Mouse (Mus musculus) thymus, adult 2 months (tissue): ENCODE results near the gene 1700018B08Rik. TPM values are rescaled to one million over a fixed set of nuclear protein-coding genes. Genes with fewer than 3 reads are reported as not detected.
A peak's percentile ranks its signal among the peaks of the same experiment; 100 is the strongest.

ENCODE experiments used
- DNase-seq: peaks from one replicate; pipeline ENCODE4 v3.0.0; 2021
- H3K27ac ChIP-seq: fragments of 200-500 bp; 2 replicates; pipeline ENCODE4 v1.5.1; 2012; ENCODE audit warnings: low read length, control low read depth; ENCODE audit not compliant: control insufficient read depth, insufficient read depth
- H3K27me3 ChIP-seq: fragments of 200-500 bp; 2 replicates; pipeline ENCODE4 v1.6.1; 2012; ENCODE audit warnings: mild to moderate bottlenecking, low read length, moderate library complexity, mixed read lengths; ENCODE audit not compliant: control insufficient read depth, insufficient read depth
- H3K36me3 ChIP-seq: fragments of 200-500 bp; 2 replicates; pipeline ENCODE4 v1.6.1; 2012; ENCODE audit warnings: mild to moderate bottlenecking, low read length, moderate library complexity; ENCODE audit not compliant: control insufficient read depth, insufficient read depth
- H3K4me1 ChIP-seq: fragments of 200-500 bp; replicated peaks from 2 replicates; pipeline ENCODE4 v1.6.1; 2012; ENCODE audit warnings: low read length; ENCODE audit not compliant: control insufficient read depth, insufficient read depth
- H3K4me3 ChIP-seq: fragments of 200-500 bp; 2 replicates; pipeline ENCODE4 v1.5.1; 2012; ENCODE audit warnings: mild to moderate bottlenecking, low read length, control low read depth, moderate library complexity; ENCODE audit not compliant: control insufficient read depth, insufficient read depth
- CTCF ChIP-seq: fragments of 200-500 bp; IDR thresholded peaks from 2 replicates; pipeline ENCODE4 v1.5.1; 2012; ENCODE audit warnings: mild to moderate bottlenecking, control low read depth, low read length, moderate library complexity, borderline replicate concordance; ENCODE audit not compliant: control insufficient read depth, poor library complexity, insufficient read depth; ENCODE audit errors: extremely low read depth
- POLR2A ChIP-seq: fragments of 200-500 bp; IDR thresholded peaks from 2 replicates; pipeline ENCODE4 v1.6.1; 2012; ENCODE audit warnings: mild to moderate bottlenecking, low read length, control low read depth, moderate library complexity; ENCODE audit not compliant: control insufficient read depth, poor library complexity, insufficient read depth; ENCODE audit errors: extremely low read depth
- WGBS: fragments of 180-500 bp; shearing (Covaris S2); methylation state at CpG from one replicate; pipeline ENCODE4 v1.1.7; 2018; 5-methylcytosine and 5-hydroxymethylcytosine counted together
- polyA plus RNA-seq: library from polyadenylated mRNA; depleted of rRNA; stranded (reverse); fragments of >200 nt; gene quantifications from 2 replicates; pipeline ENCODE4 v1.2.3, GENCODE M21; 2012

Gene 1700018B08Rik
- polyA plus RNA-seq, 1 experiment: 0.35 TPM

DNA sequence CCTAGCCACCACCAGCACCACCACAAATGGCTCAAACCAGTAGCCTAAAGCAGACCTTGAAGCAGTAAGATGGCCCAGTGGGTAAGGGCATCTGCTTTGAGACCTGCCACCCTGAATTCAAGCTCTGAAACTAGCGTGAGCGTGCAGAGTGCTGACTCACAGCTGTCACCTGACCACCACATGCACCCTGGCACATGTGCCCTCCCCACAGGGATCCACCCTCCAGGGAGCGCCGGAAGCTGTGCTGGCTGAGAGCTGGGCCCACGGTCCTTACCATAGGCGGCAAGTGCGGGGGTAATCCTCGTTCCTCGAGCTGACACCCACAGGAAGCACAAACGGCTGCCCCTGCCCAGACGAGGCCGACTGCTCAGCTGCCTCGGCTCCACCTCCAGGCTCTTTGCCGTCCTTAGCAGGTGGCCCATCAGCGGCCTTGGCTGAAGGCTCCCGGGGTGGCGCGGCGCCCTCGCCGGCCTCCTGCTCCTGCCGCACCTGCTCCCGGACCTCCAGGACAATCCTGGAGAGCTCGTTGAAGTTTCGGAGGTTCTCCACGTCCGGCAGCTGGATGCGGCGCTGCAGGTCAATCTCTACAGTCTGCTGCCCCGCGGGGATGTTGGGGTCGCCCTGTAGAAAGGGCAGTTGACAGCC lies 9.8 kb upstream of the 1700018B08Rik start:
- Histone ChIP-seq H3K4me1 (no peaks in the 10 kb centered on the region), H3K36me3 (peaks cover 6% of the 10 kb centered on the region), H3K4me3 (no peak overlapping the region), H3K27me3 (no peaks in the 10 kb centered on the region), H3K27ac (no peak overlapping the region)
- no peak for DNase-seq
- WGBS: 96% methylated on average over 32 of the region's 32 CpGs
- TF ChIP-seq CTCF: no peak
- no peak for TF ChIP-seq POLR2A

DNA sequence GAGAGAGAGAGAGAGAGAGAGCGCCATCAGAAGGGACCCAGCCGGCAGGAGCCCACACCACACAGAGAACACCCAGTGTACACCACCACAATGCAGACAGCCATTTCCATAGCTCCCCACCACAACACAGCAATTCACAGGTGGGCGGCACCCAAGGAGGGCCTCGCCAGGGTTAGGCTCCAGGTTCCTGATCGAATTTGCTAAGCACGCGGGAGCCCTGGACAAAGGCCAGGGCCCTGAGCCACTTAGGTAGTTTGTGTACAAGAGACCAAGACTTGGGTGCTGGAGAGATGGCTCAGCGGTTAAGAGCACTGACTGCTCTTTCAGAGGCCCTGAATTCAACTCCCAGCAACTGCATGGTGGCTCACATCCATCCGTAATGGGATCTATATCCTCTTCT lies 8.4 kb upstream of the 1700018B08Rik start:
- DNase-seq: no peak
- TF ChIP-seq CTCF (no peak), POLR2A (no peak)
- H3K27ac ChIP-seq: no peak overlapping the region
- WGBS: 88% methylated on average over 8 of the region's 9 CpGs
- H3K4me1 ChIP-seq: no peaks in the 10 kb centered on the region
- H3K27me3 ChIP-seq: no peaks in the 10 kb centered on the region
- peaks cover 6% of the 10 kb centered on the region for H3K36me3 ChIP-seq
- H3K4me3 ChIP-seq: no peak overlapping the region

DNA sequence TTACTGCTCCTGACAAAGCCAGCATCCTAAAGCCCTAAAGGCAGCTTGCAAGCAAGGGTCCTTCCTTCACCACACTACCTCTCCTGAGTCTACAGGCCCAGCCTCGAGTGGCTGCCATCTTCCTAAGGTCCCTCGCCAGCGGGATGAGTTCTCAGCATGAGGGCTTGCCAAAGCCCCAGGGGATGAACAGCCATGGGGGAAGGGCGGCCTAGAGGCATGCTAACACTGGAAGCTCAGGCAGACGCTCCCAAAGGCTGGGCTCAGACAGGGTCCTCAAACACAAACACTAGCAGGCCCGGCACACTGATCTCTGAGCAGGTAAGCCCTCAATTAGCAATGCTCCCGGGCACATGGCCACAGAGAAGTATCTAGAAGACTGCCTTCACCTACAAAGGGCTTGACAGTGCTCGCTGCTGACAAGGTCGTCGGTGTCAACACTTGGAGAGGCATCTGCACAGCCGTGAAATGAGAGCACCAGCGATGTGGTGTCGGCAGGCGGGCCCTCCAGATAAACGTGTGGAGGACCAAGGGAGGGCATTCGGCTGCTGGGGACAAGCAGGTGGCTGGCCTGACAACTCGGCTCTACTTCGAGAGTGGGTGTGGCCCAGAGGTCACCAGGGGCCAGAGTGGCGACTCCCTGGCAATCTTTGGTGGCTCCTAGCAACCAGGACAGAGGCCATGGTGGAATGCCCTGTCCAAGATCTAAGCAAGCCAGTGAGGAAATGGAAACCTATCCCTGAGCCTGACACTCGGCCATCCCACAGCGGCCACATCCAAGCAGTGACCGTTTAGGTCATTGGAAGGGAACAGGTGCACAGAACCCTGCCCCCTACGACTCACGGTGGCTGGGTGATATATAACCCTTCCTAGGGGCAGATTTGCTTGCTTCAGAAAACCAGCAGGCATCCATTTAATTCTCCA lies 7.2 kb upstream of the 1700018B08Rik start:
- Histone ChIP-seq H3K36me3 (peaks cover 6% of the 10 kb centered on the region), H3K4me1 (no peaks in the 10 kb centered on the region), H3K27ac (no peak overlapping the region), H3K4me3 (no peak overlapping the region), H3K27me3 (no peaks in the 10 kb centered on the region)
- DNase-seq: no peak
- 94% methylated on average over 24 of the region's 24 CpGs for WGBS
- TF ChIP-seq CTCF (no peak), POLR2A (no peak)

DNA sequence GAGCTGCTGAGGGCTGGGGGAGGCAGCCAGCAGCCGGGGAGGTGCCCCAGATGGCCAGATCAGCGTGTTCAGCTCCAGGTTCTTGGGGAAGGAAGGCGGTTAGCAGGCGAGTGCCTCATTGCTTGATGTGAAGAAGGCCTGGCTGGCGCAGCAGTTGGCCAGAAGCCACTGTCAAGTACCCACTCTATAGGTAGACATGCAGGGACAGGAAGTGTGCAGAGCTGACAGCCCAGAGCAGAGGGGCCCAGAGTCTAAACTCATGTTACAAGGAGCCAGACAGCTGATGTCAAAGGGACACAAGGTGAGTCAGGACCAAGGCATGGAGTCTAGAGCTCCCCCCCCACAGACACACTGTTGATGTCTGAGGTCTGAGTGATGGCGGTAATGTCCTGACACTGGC lies 5.9 kb upstream of the 1700018B08Rik start:
- no peaks in the 10 kb centered on the region for H3K4me1 ChIP-seq
- WGBS: 93% methylated on average over 6 of the region's 6 CpGs
- no peak overlapping the region for H3K27ac ChIP-seq
- peaks cover 6% of the 10 kb centered on the region for H3K36me3 ChIP-seq
- H3K4me3 ChIP-seq: no peak overlapping the region
- no peak for TF ChIP-seq POLR2A
- no peak for TF ChIP-seq CTCF
- H3K27me3 ChIP-seq: no peaks in the 10 kb centered on the region
- DNase-seq: no peak

DNA sequence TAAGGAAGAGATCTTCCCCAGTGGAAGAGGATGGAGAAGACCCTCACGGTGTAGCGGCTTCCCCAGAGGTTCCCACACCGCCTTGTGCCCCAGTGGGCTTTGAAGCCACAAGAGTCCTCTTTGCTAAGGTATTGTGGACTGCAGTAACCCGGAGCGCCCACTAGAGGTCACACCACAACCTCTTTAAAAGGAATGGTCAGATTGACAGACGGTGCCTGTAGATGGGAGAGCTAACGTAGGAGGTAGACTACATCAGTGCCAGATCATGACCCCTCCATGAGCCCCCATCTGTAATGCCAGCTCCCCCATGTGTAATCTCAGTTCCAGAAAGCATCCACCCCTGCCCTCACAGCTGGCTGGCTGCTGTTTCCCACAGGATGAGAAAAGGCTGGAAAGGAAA lies 3.0 kb upstream of the 1700018B08Rik start:
- no peaks in the 10 kb centered on the region for H3K27me3 ChIP-seq
- H3K36me3 ChIP-seq: peaks cover 5% of the 10 kb centered on the region
- no peak overlapping the region for H3K4me3 ChIP-seq
- H3K4me1 ChIP-seq: no peaks in the 10 kb centered on the region
- peak; percentile 77 for DNase-seq
- 0 out of 2 replicates have a peak, but pooled peaks have one; percentile 32 for TF ChIP-seq CTCF
- no peak for TF ChIP-seq POLR2A
- 6% methylated on average over 7 of the region's 7 CpGs for WGBS
- no peak overlapping the region for H3K27ac ChIP-seq

DNA sequence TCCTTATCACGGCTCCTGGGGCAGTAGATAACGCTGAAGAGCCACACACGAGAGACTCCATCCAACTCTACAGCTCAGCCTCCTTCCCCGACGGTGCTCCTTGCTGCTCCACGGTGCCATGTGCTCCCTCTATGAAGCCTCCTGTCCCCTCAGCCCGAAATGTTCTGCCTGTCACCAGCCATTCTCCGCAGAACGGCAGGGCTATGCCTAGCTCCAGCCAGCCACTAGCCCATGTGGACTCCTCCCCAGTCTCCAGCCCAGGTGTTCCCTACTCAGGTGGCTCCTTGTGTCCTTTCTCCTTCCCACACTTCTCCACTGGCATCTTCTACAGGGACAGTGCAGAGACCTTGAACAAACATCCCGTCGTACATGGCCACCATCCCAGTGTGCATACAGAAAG lies 816 bp upstream of the 1700018B08Rik start:
- H3K4me3 ChIP-seq: no peak overlapping the region
- 86% methylated on average over 11 of the region's 11 CpGs for WGBS
- H3K27me3 ChIP-seq: no peaks in the 10 kb centered on the region
- TF ChIP-seq POLR2A (no peak), CTCF (no peak)
- no peaks in the 10 kb centered on the region for H3K36me3 ChIP-seq
- H3K27ac ChIP-seq: no peak overlapping the region
- no peak for DNase-seq
- H3K4me1 ChIP-seq: no peaks in the 10 kb centered on the region

DNA sequence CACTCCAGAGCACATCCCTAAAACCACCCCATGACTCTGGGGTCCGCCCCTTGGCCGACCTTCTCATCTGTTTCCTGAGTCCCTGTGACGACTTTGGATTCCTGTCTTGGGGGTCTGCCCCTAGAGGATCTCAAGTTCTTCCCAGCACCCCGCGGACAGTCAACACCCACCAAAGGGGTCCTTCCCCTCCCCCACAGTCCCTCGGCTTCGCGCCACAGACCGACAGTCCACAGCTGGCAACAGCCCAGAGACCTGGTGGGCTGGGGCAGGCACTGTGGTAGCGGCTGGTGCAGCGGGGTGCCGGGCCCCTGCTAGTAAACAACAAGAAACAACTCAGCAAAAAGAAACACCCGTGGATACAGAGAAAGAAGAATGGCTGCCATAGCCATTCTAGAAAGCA lies 1.2 kb downstream of the 1700018B08Rik start:
- Histone ChIP-seq H3K27ac (no peak overlapping the region), H3K4me3 (no peak overlapping the region), H3K36me3 (no peaks in the 10 kb centered on the region), H3K27me3 (no peaks in the 10 kb centered on the region), H3K4me1 (no peaks in the 10 kb centered on the region)
- TF ChIP-seq CTCF (no peak), POLR2A (no peak)
- WGBS: 72% methylated on average over 13 of the region's 13 CpGs
- DNase-seq: no peak
